Mouse (Mus musculus) urinary bladder, postnatal 36 days (tissue): ENCODE measurements at regions not wholly inside any gene's neighbourhood (a gene's known extent, or its start where the extent isn't known, plus 50 kb on each side); places are given as distances from the start of the nearest gene placed in this dataset.

ENCODE experiments used
- DNase-seq, 2 experiments: peaks; one replicate each; pipeline ENCODE4 v3.0.0; 2022; ENCODE audit warnings: low spot score in 2 of 2, mixed read lengths in 1 of 2

GRCm38 (mm10) chr9:120721451-120722123, 150.3 kb downstream of the Rpl14 start:
- DNase-seq = no peak

- no peak for DNase-seq
Observed at GRCm38 (mm10) chr9:120723026-120723425, 151.8 kb downstream of the Rpl14 start.

GRCm38 (mm10) chr9:120731952-120732622, 160.8 kb downstream of the Rpl14 start:
- DNase-seq = no peak

- DNase-seq = no peak
Observed at GRCm38 (mm10) chr9:120732650-120733293, 161.5 kb downstream of the Rpl14 start.

GRCm38 (mm10) chr9:120733681-120734465, 162.6 kb downstream of the Rpl14 start:
- DNase-seq = no peak

- DNase-seq = no peak
Observed at GRCm38 (mm10) chr9:120735217-120735616, 164.0 kb downstream of the Rpl14 start.

- DNase-seq = no peak
Observed at GRCm38 (mm10) chr9:120737956-120738355, 166.7 kb downstream of the Rpl14 start.

GRCm38 (mm10) chr9:120739199-120739952, 168.1 kb downstream of the Rpl14 start:
- DNase-seq = peak; percentile 40 to 58

GRCm38 (mm10) chr9:120739953-120740524, 168.8 kb downstream of the Rpl14 start:
- DNase-seq = no peak

GRCm38 (mm10) chr9:120741521-120741920, 170.3 kb downstream of the Rpl14 start:
- DNase-seq = no peak

- DNase-seq = no peak
Observed at GRCm38 (mm10) chr9:120743455-120743854, 172.2 kb downstream of the Rpl14 start.

- no peak for DNase-seq
Observed at GRCm38 (mm10) chr9:120745674-120746073, 174.4 kb downstream of the Rpl14 start.

GRCm38 (mm10) chr9:120750820-120751219, 178.2 kb upstream of the Ctnnb1 start:
- DNase-seq = no peak

GRCm38 (mm10) chr9:120751686-120752484, 177.1 kb upstream of the Ctnnb1 start:
- DNase-seq = no peak

- no peak for DNase-seq
Observed at GRCm38 (mm10) chr9:120754151-120754550, 174.9 kb upstream of the Ctnnb1 start.

GRCm38 (mm10) chr9:120755486-120755885, 173.5 kb upstream of the Ctnnb1 start:
- no peak for DNase-seq

GRCm38 (mm10) chr9:120758003-120758402, 171.0 kb upstream of the Ctnnb1 start:
- DNase-seq = no peak

GRCm38 (mm10) chr9:120758632-120759031, 170.4 kb upstream of the Ctnnb1 start:
- DNase-seq = no peak

- no peak for DNase-seq
Observed at GRCm38 (mm10) chr9:120759771-120760170, 169.2 kb upstream of the Ctnnb1 start.

- DNase-seq = no peak
Observed at GRCm38 (mm10) chr9:120763802-120764201, 165.2 kb upstream of the Ctnnb1 start.
